Mouse (Mus musculus) embryonic facial prominence, embryonic 11.5 days (tissue): ENCODE measurements at regions not wholly inside any gene's neighbourhood (a gene's known extent, or its start where the extent isn't known, plus 50 kb on each side); places are given as distances from the start of the nearest gene placed in this dataset.
A peak's percentile ranks its signal among the peaks of the same experiment; 100 is the strongest.

ENCODE experiments used
- ATAC-seq: fragments of 200-750 bp; cut with Nextera tagmentation; replicated peaks from 2 replicates; pipeline ENCODE4 v1.8.0; 2017; ENCODE audit warnings: low read depth; ENCODE audit not compliant: insufficient number of reproducible peaks, low FRiP score, low TSS enrichment
- DNase-seq: peaks from one replicate; pipeline ENCODE4 v3.0.0-alpha.2; 2015; ENCODE audit warnings: low spot score
- H3K27ac ChIP-seq: fragments of 300-500 bp; sonication (generic); replicated peaks from 2 replicates; pipeline ENCODE4 v1.5.1; 2014; ENCODE audit warnings: mild to moderate bottlenecking, low read depth, low read length, control low read depth
- H3K27me3 ChIP-seq: fragments of 300-500 bp; sonication (generic); 2 replicates; pipeline ENCODE4 v1.6.1; 2014; ENCODE audit warnings: mild to moderate bottlenecking, low read length, moderate library complexity, mixed read lengths; ENCODE audit not compliant: control insufficient read depth, insufficient read depth
- H3K36me3 ChIP-seq: fragments of 300-500 bp; sonication (generic); replicated peaks from 2 replicates; pipeline ENCODE4 v1.6.1; 2014; ENCODE audit warnings: low read depth, mild to moderate bottlenecking, low read length, moderate library complexity, mixed read lengths; ENCODE audit not compliant: control insufficient read depth, insufficient read depth
- H3K4me1 ChIP-seq: fragments of 300-500 bp; sonication (generic); 2 replicates; pipeline ENCODE4 v1.6.1; 2014; ENCODE audit warnings: low read length, mixed read lengths; ENCODE audit not compliant: control insufficient read depth, insufficient read depth
- H3K4me2 ChIP-seq: fragments of 300-500 bp; sonication (generic); 2 replicates; pipeline ENCODE4 v1.6.1; 2014; ENCODE audit warnings: low read depth, mild to moderate bottlenecking, control low read depth, low read length, moderate library complexity
- H3K4me3 ChIP-seq: fragments of 300-500 bp; sonication (generic); 2 replicates; pipeline ENCODE4 v1.5.1; 2014; ENCODE audit warnings: low read depth, low read length, control low read depth
- H3K9ac ChIP-seq: fragments of 300-500 bp; sonication (generic); replicated peaks from 2 replicates; pipeline ENCODE4 v1.6.1; 2014; ENCODE audit warnings: mild to moderate bottlenecking, control low read depth, low read length
- H3K9me3 ChIP-seq: fragments of 300-500 bp; sonication (generic); replicated peaks from 2 replicates; pipeline ENCODE4 v1.6.1; 2016; ENCODE audit warnings: mild to moderate bottlenecking, low read length, inconsistent platforms, mixed read lengths; ENCODE audit not compliant: control insufficient read depth
- WGBS: fragments of 180-500 bp; shearing (Covaris S2); extraction: QIAGEN DNeasy Blood & Tissue Kit; methylation state at CpG from one replicate; pipeline ENCODE4 v1.1.7; 2014; 5-methylcytosine and 5-hydroxymethylcytosine counted together

- Histone ChIP-seq H3K27ac (no peak overlapping the region), H3K27me3 (no peaks in the 10 kb centered on the region), H3K36me3 (no peaks in the 10 kb centered on the region), H3K9ac (no peak overlapping the region), H3K4me2 (no peak overlapping the region), H3K4me1 (no peaks in the 10 kb centered on the region), H3K4me3 (no peak overlapping the region), H3K9me3 (no peaks in the 10 kb centered on the region)
- no peak for ATAC-seq
- WGBS: 80% methylated on average over 2 of the region's 2 CpGs
- DNase-seq: no peak
Observed at GRCm38 (mm10) chr7:51259160-51259831, 251.5 kb upstream of the Ano5 start.

GRCm38 (mm10) chr7:51264166-51264565, 246.7 kb upstream of the Ano5 start:
- Histone ChIP-seq H3K4me1 (no peaks in the 10 kb centered on the region), H3K9me3 (no peaks in the 10 kb centered on the region), H3K27me3 (no peaks in the 10 kb centered on the region), H3K4me3 (no peak overlapping the region), H3K9ac (no peak overlapping the region), H3K36me3 (no peaks in the 10 kb centered on the region), H3K27ac (no peak overlapping the region), H3K4me2 (no peak overlapping the region)
- ATAC-seq (no peak), DNase-seq (no peak)
- 78% methylated on average over 4 of the region's 4 CpGs for WGBS

GRCm38 (mm10) chr7:51265896-51266295, 244.9 kb upstream of the Ano5 start:
- Histone ChIP-seq H3K4me3 (no peak overlapping the region), H3K27ac (no peak overlapping the region), H3K9ac (no peak overlapping the region), H3K27me3 (no peaks in the 10 kb centered on the region), H3K36me3 (no peaks in the 10 kb centered on the region), H3K9me3 (no peaks in the 10 kb centered on the region), H3K4me2 (no peak overlapping the region), H3K4me1 (no peaks in the 10 kb centered on the region)
- DNase-seq (no peak), ATAC-seq (no peak)
- WGBS: 71% methylated on average over 1 of the region's 1 CpGs

- Histone ChIP-seq H3K9me3 (no peaks in the 10 kb centered on the region), H3K9ac (no peak overlapping the region), H3K4me3 (no peak overlapping the region), H3K4me2 (no peak overlapping the region), H3K27me3 (no peaks in the 10 kb centered on the region), H3K27ac (no peak overlapping the region), H3K4me1 (no peaks in the 10 kb centered on the region), H3K36me3 (no peaks in the 10 kb centered on the region)
- WGBS: 62% methylated on average over 5 of the region's 5 CpGs
- DNase-seq: no peak
- no peak for ATAC-seq
Observed at GRCm38 (mm10) chr7:51266879-51267278, 243.9 kb upstream of the Ano5 start.

GRCm38 (mm10) chr7:51268743-51269142, 242.1 kb upstream of the Ano5 start:
- no peaks in the 10 kb centered on the region for H3K27me3 ChIP-seq
- no peak for DNase-seq
- H3K4me3 ChIP-seq: no peak overlapping the region
- H3K4me2 ChIP-seq: no peak overlapping the region
- WGBS: 41% methylated on average over 4 of the region's 4 CpGs
- H3K4me1 ChIP-seq: no peaks in the 10 kb centered on the region
- no peak for ATAC-seq
- H3K9me3 ChIP-seq: no peaks in the 10 kb centered on the region
- H3K9ac ChIP-seq: no peak overlapping the region
- no peak overlapping the region for H3K27ac ChIP-seq
- no peaks in the 10 kb centered on the region for H3K36me3 ChIP-seq

- no peak overlapping the region for H3K27ac ChIP-seq
- no peaks in the 10 kb centered on the region for H3K27me3 ChIP-seq
- no peak overlapping the region for H3K4me2 ChIP-seq
- H3K4me1 ChIP-seq: no peaks in the 10 kb centered on the region
- no peaks in the 10 kb centered on the region for H3K36me3 ChIP-seq
- ATAC-seq (no peak), DNase-seq (peak; percentile 59)
- H3K4me3 ChIP-seq: no peak overlapping the region
- no peak overlapping the region for H3K9ac ChIP-seq
- H3K9me3 ChIP-seq: no peaks in the 10 kb centered on the region
- 62% methylated on average over 12 of the region's 12 CpGs for WGBS
Observed at GRCm38 (mm10) chr7:51270531-51271090, 240.2 kb upstream of the Ano5 start.

GRCm38 (mm10) chr7:51281470-51281869, 229.4 kb upstream of the Ano5 start:
- no peak overlapping the region for H3K27ac ChIP-seq
- H3K9me3 ChIP-seq: no peaks in the 10 kb centered on the region
- H3K27me3 ChIP-seq: no peaks in the 10 kb centered on the region
- no peak for DNase-seq
- ATAC-seq: no peak
- no peaks in the 10 kb centered on the region for H3K4me1 ChIP-seq
- no peak overlapping the region for H3K9ac ChIP-seq
- no peak overlapping the region for H3K4me2 ChIP-seq
- H3K4me3 ChIP-seq: no peak overlapping the region
- no peaks in the 10 kb centered on the region for H3K36me3 ChIP-seq

- no peak overlapping the region for H3K4me2 ChIP-seq
- no peak overlapping the region for H3K4me3 ChIP-seq
- 47% methylated on average over 3 of the region's 3 CpGs for WGBS
- H3K36me3 ChIP-seq: no peaks in the 10 kb centered on the region
- no peaks in the 10 kb centered on the region for H3K9me3 ChIP-seq
- H3K9ac ChIP-seq: no peak overlapping the region
- peak; percentile 42 for DNase-seq
- ATAC-seq: no peak; the same call in 1 of the 2 replicates
- H3K27ac ChIP-seq: no peak overlapping the region
- no peaks in the 10 kb centered on the region for H3K4me1 ChIP-seq
- H3K27me3 ChIP-seq: no peaks in the 10 kb centered on the region
Observed at GRCm38 (mm10) chr7:51300238-51300637, 210.6 kb upstream of the Ano5 start.
